Mouse (Mus musculus) heart, adult 18-20 months (tissue): Measurements from ENCODE around the gene Phldb3. TPM values are rescaled to one million over a fixed set of nuclear protein-coding genes. Genes with fewer than 3 reads are reported as not detected.
"Not testable (repeated sequence)": the region's sequence is repeated elsewhere in the genome, so short reads cannot be mapped to it uniquely, and the experiment has no call there.

Experiments used
- DNase-seq, 2 experiments: peaks; one replicate each; pipeline ENCODE4 v3.0.0; 2021 to 2022; ENCODE audit warnings: mixed read lengths in 1 of 2
- total RNA-seq, 2 experiments: library from RNA; stranded (reverse); gene quantifications; 2 replicates each; pipeline ENCODE4 v1.2.3; 2021

Phldb3 gene
- total RNA-seq, 2 experiments from 2014 or later = 0.10 to 0.31 TPM

DNA sequence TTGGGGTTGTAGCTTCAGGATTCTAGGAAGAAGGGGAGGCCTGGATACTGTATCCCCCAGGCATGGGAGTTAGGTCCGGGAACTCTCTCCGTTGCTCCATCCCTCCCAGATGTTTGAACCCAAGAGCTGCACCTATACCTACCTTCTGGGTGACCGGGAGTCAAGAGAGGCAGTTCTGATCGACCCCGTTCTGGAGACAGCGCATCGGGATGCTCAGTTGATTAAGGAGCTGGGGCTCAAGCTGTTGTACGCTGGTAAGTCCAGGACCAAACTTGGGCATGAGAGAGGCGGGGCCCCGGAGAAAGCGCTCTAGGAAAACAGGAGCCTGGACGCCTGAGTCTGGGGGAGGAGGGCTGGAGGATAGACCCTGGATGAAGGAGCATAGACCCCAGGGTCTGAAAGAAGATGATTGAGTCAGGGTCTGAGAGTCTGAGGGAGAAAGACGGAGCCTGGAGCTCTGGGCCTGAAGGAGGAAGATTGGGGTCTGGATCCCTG lies 16.2 kb upstream of the Phldb3 start:
- DNase-seq = no peak

GRCm38 (mm10) chr7:24595464-24595863 lies 15.1 kb upstream of the Phldb3 start:
- no peak for DNase-seq

DNA sequence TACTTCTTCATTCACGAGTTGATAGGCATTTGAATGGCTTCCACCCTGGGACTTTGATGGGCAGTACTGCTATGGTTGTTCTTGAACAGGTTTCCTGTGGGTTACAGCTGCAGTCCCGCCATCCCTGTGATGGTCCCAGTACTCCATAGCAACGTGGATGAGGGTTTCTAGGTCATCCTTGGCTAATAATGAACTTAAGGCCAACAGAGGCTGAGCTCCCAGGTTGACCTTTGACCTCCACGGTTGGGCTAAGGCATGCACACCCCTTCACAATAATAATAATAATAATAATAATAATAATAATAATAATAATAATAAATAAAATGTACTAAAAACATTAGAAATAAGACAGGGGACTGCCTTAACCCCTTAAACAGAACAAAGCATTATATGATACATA lies 12.4 kb upstream of the Phldb3 start:
- no peak for DNase-seq

DNA sequence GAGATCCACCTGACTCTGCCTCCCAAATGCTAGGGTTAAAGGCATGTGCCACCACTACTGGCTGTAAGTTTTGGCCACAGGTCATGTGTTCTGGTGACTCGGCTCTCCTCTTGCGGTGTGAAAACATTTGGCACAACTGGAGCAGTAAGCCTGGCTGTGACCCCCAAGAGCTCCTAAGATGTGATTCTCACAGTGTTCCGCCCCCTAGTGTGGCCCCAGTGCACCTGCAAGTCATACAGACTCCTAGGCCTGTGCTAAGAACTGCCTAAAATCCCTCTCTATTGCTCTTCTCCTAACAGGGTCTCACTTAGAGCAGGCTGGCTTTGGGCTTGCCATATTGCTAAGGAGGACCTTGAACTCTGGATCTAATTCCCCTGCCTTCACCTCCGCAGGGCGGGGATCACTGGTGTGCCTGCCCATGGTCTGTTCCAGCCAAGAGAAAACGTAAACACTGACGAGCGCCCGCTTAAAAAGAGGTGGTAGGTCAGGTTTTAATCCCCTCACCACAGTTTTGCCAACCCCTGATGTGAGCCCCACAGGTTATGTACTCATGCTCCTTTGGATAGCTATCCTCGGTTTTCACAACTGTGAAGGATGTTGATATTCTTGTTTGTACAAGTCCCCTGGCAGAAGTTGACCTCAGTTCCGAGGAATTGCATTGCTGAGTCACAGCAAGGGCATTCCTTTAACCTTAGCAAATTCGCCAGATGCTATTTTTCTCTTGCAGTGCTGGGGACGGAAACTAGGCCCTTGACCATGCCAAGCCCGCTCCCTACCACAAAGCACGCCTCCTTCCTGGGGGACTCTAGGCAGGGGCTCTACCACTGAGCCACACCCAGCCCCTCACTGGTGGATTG lies 11.1 kb upstream of the Phldb3 start:
- DNase-seq = peak in 1 of 2 experiments; percentile 57

GRCm38 (mm10) chr7:24600941-24601597 lies 9.5 kb upstream of the Phldb3 start:
- DNase-seq = peak; percentile 95 to 98

- no peak for DNase-seq
Measured at GRCm38 (mm10) chr7:24605561-24605960, 5.0 kb upstream of the Phldb3 start.

- DNase-seq = no peak
Measured at GRCm38 (mm10) chr7:24606046-24606445, 4.5 kb upstream of the Phldb3 start.

DNA sequence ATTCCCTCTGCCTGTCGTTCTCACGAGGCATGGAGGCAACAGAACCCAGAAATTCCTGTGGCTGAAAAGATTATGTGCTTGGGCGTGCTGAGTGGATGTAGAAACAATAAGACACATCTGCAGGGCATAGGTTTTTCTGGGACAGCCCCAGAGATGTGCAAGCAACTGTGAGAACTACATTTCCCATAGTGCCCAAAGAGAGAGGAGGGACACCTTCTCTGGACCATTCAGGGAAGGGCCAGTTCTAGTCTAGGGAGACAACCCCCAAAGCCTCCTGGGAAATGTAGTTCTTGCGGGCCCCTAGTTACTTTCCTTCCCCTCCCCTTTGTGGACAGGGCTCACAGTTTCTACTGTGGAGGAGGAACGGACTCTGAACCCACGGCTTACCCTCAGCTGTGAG lies 2.5 kb upstream of the Phldb3 start:
- peak; percentile 70 to 84 for DNase-seq

DNA sequence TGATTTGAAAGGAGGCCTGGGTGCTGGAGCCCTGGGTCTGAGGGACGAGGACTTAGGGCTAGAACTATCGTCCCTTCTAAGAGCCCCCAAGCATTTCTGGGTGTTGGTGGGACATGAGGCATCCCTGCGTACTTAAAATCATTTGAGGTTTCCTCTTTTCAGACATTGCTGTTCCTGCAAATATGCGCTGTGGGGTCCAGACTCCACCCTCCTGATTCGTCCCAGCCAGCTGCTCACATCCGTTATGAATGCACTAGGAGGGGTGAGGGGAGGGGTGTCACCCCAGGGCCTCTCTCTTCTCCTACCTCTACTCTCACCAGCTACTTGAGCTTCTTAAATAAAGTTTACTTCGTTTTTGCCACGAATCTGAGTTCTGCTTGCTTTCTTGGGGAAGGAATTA lies 2.0 kb upstream of the Phldb3 start:
- DNase-seq = no peak

GRCm38 (mm10) chr7:24610879-24611494 lies 424 bp downstream of the Phldb3 start:
- peak; percentile 93 to 96 for DNase-seq

DNA sequence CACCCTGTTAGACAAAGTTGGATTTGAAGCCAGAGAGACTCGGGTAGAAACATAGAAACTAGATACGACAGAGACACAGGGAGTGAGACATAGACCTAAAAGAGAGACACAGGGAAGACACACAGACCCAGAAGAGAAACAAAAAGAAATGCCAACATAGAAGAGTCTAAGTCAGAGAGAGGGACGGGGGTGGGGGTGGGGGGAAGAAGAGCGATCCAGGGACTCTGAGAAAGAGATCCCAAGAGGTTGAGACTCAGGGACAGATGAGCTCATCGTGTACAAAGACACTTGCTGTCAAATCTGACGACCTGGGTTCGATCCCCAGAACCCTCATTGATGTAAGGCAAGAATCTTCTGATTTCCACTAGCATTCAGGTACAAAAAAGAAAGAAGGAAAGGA lies 1.1 kb downstream of the Phldb3 start:
- no peak for DNase-seq

DNA sequence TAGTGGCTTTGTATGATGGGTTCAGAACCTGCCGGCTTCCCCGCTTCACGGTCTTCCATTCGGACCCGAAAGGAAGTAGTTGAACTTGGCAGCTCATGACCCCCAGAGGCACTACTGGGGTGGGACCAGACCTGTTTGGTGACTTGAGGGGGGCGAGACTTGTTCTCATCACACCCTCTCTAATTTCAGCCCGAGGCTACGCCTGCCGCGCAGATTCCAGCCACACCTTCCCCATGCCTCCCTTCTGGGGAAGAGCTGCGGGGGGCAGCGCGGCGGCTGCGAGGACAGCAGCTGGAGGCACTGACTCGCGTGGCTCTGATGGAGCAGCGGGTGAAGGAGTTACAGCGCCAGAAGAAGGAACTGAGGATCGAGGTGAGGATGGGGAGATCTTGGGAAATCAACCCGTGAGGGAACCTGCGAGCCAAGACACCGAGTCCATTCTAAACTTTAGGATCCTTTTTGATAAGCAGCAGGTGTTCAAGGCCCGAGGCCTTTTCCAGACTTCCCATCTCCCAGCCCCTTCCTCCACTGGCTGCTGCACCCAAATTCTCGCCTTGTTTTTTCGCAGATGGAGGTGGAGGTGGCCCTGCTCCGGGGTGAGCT lies 1.8 kb downstream of the Phldb3 start:
- DNase-seq = no peak

- DNase-seq = no peak
Measured at GRCm38 (mm10) chr7:24614816-24615215, 4.3 kb downstream of the Phldb3 start.

DNA sequence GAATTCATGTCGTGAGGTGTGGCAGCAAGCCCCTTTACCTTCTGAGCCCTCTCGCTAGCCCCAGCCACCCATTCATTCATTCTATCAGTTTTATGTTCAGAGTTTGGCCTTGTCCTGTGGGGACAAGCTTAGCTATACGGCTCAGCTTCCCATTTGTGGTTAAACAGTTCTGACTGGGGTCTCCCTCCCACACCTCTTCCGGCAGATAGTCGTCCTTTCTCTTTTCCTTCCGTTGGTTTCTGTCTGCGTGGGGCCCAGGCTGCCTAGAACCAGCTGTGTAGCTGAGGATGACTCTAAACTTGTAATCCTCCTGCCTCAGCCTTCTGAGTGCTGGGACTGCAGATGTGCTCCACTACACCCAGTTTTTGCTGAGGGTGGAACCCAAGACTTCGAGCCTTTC lies 7.2 kb downstream of the Phldb3 start:
- no peak for DNase-seq

- not testable (repeated sequence) for DNase-seq
Measured at GRCm38 (mm10) chr7:24618374-24618773, 7.8 kb downstream of the Phldb3 start.

- no peak for DNase-seq
Measured at GRCm38 (mm10) chr7:24619671-24620397, 9.3 kb downstream of the Phldb3 start.

- no peak for DNase-seq
Measured at GRCm38 (mm10) chr7:24621193-24621592, 10.6 kb downstream of the Phldb3 start.

- no peak for DNase-seq
Measured at GRCm38 (mm10) chr7:24622967-24623366, 12.4 kb downstream of the Phldb3 start.

DNA sequence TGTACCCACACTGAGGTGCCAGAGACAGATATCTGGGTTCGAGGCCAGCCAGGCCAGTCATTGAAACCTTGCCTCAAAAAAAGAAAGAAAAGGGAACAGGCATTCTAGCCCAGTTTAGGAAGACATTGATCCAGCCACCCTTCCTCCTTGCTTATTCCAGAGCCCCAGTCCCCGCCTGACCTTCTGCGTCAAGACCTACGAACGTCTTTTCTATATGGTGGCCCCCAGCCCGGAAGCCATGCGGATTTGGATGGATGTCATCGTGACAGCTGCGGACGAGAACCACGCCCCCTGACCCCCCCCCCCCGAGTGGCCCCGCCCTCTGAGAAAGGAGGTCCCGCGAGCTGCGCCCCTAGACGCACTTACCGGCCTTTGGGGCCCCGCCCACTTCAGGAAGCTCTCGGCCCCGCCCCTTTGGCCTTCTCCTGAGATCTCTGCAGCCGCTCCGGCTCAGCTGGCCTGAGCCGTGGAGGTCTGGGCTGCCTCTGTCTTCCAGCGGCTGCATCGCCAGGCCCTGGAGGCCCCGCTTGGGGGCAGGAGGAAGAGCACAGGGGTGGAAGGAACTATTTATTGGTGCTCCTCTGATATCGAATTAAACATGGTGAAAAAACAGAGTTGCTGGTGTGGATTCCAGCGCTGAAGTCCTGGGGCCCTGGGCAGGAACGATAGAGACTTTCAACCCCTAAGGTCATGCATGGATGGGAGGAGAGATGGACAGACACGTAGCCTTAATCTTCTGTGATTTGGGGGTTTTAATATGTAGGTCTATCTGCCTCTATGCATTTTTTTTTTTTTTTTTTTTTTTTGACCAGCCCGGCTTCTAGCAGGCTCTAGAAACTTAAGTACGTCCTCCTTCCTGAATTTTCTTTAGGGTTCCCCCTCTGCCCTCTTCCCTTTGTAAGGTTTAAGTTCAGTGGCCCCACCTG lies 18.4 kb downstream of the Phldb3 start:
- peak; percentile 83 to 90 for DNase-seq

GRCm38 (mm10) chr7:24629672-24630071 lies 19.1 kb downstream of the Phldb3 start:
- DNase-seq = no peak
